Mouse (Mus musculus): ENCODE measurements at regions not wholly inside any gene's neighbourhood (a gene's known extent, or its start where the extent isn't known, plus 50 kb on each side); places are given as distances from the start of the nearest gene placed in this dataset.

DNA sequence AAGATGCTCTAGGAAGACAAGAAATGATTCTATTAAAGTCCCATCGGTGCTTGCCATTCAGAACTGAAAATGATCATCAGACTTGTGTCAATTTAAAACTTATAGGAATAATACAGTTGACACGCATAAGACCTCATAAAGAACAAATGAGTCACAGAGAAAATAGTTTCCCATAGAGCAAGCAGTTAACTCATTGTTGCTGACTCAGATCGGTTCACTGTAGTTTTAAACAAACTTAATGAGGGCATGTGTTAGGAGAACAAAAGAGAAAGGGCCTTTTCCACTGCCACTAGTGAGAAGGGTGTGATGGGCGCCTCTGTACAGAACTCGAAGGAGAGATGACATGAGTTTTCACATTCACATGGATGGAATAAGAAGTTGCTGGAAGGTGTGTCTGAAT is 118.3 kb upstream of the Ifne start:
- Histone ChIP-seq H3K9me3 (no peaks in the 10 kb centered on the region), H3K27me3 (replicated peaks; ENCODE audit: low read depth, poor library complexity, severe bottlenecking) (no peaks in the 10 kb centered on the region), H3K4me1 (no peaks in the 10 kb centered on the region), H3K4me3 (no peak overlapping the region), H3K27ac (replicated peaks) (no peak overlapping the region), H3K36me3 (replicated peaks) (no peaks in the 10 kb centered on the region)
- WGBS = 88% methylated on average over 5 of the region's 5 CpGs
- DNase-seq (ENCODE audit: low spot score) = no peak

DNA sequence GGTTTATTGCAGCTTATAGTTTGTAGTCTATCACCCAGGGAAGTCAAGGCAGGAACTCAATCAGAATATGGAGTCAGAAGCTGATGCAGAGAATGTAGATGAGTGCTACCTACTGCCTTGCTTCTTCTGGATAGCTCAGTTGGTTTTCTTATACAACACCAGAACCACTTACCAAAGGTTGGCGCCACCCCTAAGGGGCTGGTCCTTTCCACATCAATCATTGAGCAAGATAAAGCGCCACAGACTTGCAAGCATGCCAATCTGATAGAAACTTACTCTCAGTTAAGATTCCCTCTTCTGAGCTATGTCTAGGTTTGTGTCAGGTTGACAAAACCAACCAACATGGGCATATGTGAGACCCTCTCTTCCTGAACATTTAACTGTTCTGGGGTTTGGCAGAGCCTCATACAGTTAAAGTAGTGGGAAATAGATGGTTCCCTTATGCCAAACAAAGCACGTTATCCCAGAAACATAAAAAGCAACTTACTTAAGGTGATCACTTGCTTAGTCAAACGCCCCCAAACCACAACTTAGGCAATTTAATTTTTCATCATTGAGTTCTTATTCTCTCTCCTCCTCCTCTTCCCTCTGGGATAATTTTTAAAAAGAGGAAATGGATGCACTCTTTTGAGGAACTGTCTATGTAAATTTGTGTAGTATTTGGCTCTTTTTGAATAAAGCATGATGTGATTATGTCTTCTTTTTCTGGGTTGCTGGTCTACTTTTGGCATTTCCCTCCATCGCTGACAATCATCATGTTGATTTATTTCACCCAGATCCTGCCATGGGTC is 115.3 kb upstream of the Ifne start:
- no peak overlapping the region for H3K4me3 ChIP-seq
- no peaks in the 10 kb centered on the region for H3K4me1 ChIP-seq
- no peak overlapping the region for H3K27ac ChIP-seq (replicated peaks)
- H3K9me3 ChIP-seq = no peaks in the 10 kb centered on the region
- no peak for DNase-seq (ENCODE audit: low spot score)
- 85% methylated on average over 5 of the region's 5 CpGs for WGBS
- no peaks in the 10 kb centered on the region for H3K27me3 ChIP-seq (replicated peaks; ENCODE audit: low read depth, poor library complexity, severe bottlenecking)
- H3K36me3 ChIP-seq (replicated peaks) = no peaks in the 10 kb centered on the region

DNA sequence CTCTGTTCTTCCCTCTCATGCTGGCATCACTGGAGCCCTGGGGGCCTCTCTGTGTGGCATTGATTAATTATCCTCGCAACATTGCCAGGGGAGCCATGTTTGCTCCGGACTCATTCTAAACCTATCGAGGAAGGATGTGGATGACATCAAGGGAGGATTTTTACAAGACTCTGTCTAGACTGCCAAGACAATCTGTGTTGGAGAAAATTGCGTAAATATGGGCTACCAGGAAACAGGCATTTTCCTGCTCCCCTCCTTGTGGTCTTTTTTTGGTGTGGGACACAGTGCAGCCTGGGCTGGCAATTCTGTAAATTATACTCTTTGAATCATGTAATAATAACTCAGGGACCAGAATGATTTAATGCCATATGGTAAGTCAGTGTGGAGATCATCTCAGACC is 114.5 kb upstream of the Ifne start:
- DNase-seq (ENCODE audit: low spot score) = no peak
- WGBS = 83% methylated on average over 4 of the region's 4 CpGs
- no peaks in the 10 kb centered on the region for H3K36me3 ChIP-seq (replicated peaks)
- no peaks in the 10 kb centered on the region for H3K27me3 ChIP-seq (replicated peaks; ENCODE audit: low read depth, poor library complexity, severe bottlenecking)
- no peaks in the 10 kb centered on the region for H3K9me3 ChIP-seq
- no peak overlapping the region for H3K27ac ChIP-seq (replicated peaks)
- H3K4me3 ChIP-seq = no peak overlapping the region
- no peaks in the 10 kb centered on the region for H3K4me1 ChIP-seq

DNA sequence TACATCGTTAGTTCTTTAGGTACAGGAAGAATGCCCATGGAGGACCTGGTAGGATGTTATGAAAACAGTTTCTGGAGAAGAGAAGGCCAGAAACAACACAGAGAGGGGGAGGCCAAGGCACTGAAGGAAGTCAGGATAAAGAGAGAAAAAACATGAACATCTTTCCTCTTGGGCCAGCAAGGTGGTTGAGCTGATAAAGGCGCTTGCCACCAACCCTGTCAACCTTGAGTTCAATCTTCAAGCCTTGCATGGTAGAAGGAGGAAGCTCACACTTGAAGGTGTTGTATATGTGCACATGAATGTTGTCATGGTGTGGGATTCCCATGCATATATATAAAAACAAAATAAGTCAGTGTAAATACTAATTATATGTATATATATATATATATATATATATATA is 112.5 kb upstream of the Ifne start:
- Histone ChIP-seq H3K27ac (replicated peaks) (no peak overlapping the region), H3K4me1 (no peaks in the 10 kb centered on the region), H3K36me3 (replicated peaks) (no peaks in the 10 kb centered on the region), H3K9me3 (no peaks in the 10 kb centered on the region), H3K4me3 (no peak overlapping the region), H3K27me3 (replicated peaks; ENCODE audit: low read depth, poor library complexity, severe bottlenecking) (no peaks in the 10 kb centered on the region)
- 97% methylated on average over 2 of the region's 2 CpGs for WGBS
- no peak for DNase-seq (ENCODE audit: low spot score)

DNA sequence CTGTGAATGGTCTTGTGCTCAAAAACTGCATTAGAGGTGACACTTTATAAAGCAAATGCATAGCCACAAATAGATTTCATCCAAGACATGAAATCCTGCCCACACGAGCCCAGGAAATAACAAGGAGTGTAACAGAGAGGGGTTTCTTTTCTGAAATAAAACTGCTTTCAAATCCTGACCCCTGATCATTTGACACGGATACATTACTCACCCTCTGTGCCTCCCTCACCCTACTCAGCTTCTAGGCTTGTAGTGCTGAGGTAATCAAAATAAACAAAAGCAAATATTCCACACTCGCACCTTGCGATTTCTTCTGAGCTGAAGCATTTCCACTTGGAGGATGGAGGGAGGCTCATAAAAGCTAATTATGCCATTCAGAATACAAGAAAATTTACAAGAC is 108.4 kb upstream of the Ifne start:
- Histone ChIP-seq H3K4me3 (no peak overlapping the region), H3K9me3 (no peaks in the 10 kb centered on the region), H3K27ac (replicated peaks) (no peak overlapping the region), H3K27me3 (replicated peaks; ENCODE audit: low read depth, poor library complexity, severe bottlenecking) (no peaks in the 10 kb centered on the region), H3K4me1 (no peaks in the 10 kb centered on the region), H3K36me3 (replicated peaks) (no peaks in the 10 kb centered on the region)
- WGBS = 62% methylated on average over 4 of the region's 4 CpGs
- no peak for DNase-seq (ENCODE audit: low spot score)

DNA sequence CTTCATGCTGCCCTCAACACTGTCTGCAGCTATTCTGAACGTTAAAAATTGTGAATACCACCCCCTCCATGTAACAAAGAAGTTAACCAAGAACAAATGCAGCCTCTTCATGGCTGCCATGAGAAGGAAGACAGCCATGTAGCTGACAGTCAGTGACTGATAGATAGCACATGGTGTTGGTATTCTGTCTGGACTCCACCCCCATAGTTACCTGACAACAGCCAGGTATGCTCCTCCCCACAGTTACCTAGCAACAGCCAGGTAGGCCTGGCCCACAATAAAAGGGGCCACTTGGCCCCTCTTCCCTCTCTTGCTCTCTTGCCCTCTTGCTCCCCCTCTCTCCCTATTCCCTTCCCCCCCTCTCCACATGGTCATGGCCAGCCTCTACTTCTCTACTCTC is 107.1 kb upstream of the Ifne start:
- no peak overlapping the region for H3K27ac ChIP-seq (replicated peaks)
- 58% methylated on average over 1 of the region's 1 CpGs for WGBS
- H3K4me1 ChIP-seq = no peaks in the 10 kb centered on the region
- no peak overlapping the region for H3K4me3 ChIP-seq
- no peak for DNase-seq (ENCODE audit: low spot score)
- H3K27me3 ChIP-seq (replicated peaks; ENCODE audit: low read depth, poor library complexity, severe bottlenecking) = no peaks in the 10 kb centered on the region
- H3K9me3 ChIP-seq = no peaks in the 10 kb centered on the region
- H3K36me3 ChIP-seq (replicated peaks) = no peaks in the 10 kb centered on the region

DNA sequence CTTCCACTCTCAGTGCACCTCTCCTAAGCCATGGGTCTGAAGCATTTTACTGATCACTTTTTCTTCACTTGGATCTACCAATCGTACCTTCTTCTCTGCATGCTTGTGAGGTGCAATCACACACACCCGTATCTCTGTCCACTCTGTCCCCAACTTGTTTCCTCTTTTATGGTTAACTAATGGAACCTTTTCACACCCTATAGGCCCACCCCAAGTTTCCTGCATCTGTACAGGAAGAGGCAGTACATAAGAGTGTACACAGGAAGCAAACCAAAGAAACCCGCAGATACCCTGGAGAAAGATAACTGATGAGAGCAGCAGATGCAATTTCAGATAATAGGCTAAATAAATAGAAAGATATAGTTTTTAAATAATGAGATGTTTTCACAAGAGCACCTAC is 102.5 kb upstream of the Ifne start:
- H3K9me3 ChIP-seq = no peaks in the 10 kb centered on the region
- 91% methylated on average over 3 of the region's 3 CpGs for WGBS
- DNase-seq (ENCODE audit: low spot score) = no peak

DNA sequence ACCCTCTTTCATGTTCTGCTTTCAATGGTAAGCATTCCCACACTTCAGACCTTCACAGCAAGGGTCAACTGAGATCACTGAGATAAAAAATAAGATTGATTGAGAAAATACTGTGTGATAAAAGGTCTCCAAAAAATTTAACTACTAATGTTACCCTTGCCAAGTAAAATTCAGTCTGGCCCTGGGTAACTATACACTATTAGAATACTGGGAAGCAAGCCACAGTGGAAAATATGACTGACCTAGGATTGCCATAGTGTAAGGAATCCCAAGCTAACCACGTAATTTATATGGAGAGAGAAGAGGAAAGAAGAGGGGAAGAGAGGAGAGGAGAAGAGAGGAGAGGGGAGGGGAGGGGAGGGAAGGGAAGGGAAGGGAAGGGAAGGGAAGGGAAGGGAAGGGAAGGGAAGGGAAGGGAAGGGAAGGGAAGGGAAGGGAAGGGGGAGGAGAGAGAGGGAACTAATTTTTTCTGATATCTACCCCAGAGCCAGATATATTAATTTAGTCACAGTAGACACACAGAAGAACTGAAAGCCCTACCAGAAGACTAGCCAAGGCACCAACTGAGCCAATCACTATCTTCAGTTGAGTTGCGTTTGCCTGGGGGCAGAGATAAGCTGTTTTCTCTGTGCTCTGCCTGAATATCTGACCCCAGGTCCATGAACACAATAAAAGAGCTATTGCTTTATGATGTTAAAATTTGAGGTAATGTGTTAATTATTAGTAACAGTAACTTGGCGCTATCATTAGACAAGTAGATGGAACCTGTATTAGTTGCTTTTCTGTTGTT is 97.3 kb upstream of the Ifne start:
- no peak for DNase-seq (ENCODE audit: low spot score)
- WGBS = 83% methylated on average over 3 of the region's 3 CpGs
- no peaks in the 10 kb centered on the region for H3K9me3 ChIP-seq
- no peak overlapping the region for H3K27ac ChIP-seq (replicated peaks)
- no peaks in the 10 kb centered on the region for H3K36me3 ChIP-seq (replicated peaks)
- no peaks in the 10 kb centered on the region for H3K27me3 ChIP-seq (replicated peaks; ENCODE audit: low read depth, poor library complexity, severe bottlenecking)
- H3K4me1 ChIP-seq = no peaks in the 10 kb centered on the region
- no peak overlapping the region for H3K4me3 ChIP-seq

More for the DNA sequence above, 102.5 kb upstream of the Ifne start:
- H3K4me1 ChIP-seq = no peaks in the 10 kb centered on the region
- no peak overlapping the region for H3K4me3 ChIP-seq
- no peak overlapping the region for H3K27ac ChIP-seq (replicated peaks)
- H3K36me3 ChIP-seq (replicated peaks) = no peaks in the 10 kb centered on the region
- H3K27me3 ChIP-seq (replicated peaks; ENCODE audit: low read depth, poor library complexity, severe bottlenecking) = no peaks in the 10 kb centered on the region

DNA sequence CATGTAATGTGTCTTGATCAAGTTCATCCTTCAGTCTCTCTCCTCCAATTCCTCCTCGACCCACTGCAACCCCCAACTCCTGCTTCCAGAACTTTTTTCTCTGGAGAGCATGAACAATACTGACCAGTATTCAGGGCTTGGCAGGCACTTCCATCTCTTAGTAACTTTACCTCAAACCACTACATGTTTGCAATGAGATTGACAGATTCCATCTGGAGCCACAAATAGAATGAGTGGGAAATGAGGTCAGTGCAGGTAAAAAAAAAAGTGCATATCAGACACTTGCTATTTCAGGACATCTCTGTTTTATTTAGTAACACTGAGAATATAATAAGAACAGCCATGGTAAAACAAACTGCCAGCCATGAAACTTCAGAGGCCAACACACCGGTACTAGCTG is 94.5 kb upstream of the Ifne start:
- Histone ChIP-seq H3K4me1 (no peaks in the 10 kb centered on the region), H3K36me3 (replicated peaks) (no peaks in the 10 kb centered on the region), H3K27ac (replicated peaks) (no peak overlapping the region), H3K4me3 (no peak overlapping the region), H3K9me3 (no peaks in the 10 kb centered on the region), H3K27me3 (replicated peaks; ENCODE audit: low read depth, poor library complexity, severe bottlenecking) (no peaks in the 10 kb centered on the region)
- 87% methylated on average over 2 of the region's 2 CpGs for WGBS
- DNase-seq (ENCODE audit: low spot score) = no peak

DNA sequence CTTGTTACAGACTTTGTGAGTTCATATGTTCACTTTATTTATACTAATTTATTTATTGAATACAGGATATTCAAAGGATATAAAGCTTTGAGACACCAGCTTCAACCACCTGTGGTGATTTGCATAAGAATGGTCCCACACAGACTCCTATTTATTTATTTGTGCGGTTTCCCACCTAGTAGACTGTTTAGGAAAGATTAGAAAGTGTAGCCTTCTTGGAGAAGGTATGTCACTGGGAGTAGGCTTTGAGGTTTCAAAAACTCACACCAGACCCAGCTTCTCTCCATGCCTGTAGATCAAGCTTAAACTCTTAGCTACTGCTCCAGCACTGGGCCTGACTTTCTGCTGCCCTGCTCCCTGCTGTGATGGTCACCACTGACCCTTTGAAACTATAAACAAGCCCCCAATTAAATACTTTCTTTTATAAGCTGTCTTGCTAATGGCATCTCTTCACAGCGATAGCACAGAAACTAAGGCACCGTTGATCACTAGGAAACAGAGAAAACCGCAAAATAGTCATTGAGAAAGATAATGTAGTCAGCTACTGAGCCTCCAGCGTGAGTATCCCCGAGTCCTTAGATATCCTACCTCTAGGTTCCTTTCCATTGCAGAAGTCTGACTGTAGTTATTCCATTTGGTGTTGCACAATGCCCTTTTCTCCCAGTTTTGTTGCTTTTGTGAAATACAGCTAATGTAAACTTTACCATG is 89.3 kb upstream of the Ifne start:
- H3K27ac ChIP-seq (replicated peaks) = no peak overlapping the region
- H3K9me3 ChIP-seq = no peaks in the 10 kb centered on the region
- DNase-seq (ENCODE audit: low spot score) = no peak
- 62% methylated on average over 6 of the region's 6 CpGs for WGBS
- no peaks in the 10 kb centered on the region for H3K4me1 ChIP-seq
- no peaks in the 10 kb centered on the region for H3K36me3 ChIP-seq (replicated peaks)
- H3K4me3 ChIP-seq = no peak overlapping the region
- H3K27me3 ChIP-seq (replicated peaks; ENCODE audit: low read depth, poor library complexity, severe bottlenecking) = no peaks in the 10 kb centered on the region

DNA sequence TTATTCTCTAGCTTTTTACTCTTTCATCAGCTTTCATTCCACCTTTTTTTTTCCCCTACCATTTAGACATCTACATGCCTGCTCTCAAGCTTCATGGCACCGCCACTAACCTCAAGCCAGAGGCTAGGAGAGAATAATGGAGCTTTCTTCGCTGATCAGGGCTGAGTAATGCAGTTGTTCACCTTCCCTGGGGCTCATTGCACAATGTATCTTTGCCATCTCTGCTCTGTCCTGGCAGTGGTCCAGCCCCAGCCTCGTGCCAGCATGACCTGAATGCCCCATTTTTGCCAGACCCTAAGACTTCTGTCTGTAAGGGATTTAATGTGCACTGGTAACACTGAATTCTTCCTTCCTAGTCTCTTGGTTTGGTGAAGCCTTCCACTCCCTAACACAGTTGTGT is 79.6 kb upstream of the Ifne start:
- Histone ChIP-seq H3K36me3 (replicated peaks) (no peaks in the 10 kb centered on the region), H3K4me3 (no peak overlapping the region), H3K9me3 (no peaks in the 10 kb centered on the region), H3K27ac (replicated peaks) (no peak overlapping the region), H3K27me3 (replicated peaks; ENCODE audit: low read depth, poor library complexity, severe bottlenecking) (0 out of 2 replicates have a peak, but pooled peaks cover 3% of the 10 kb centered on the region), H3K4me1 (peaks cover 7% of the 10 kb centered on the region; the same call in 1 of the 2 replicates)
- 65% methylated on average over 3 of the region's 3 CpGs for WGBS
- DNase-seq (ENCODE audit: low spot score) = no peak

DNA sequence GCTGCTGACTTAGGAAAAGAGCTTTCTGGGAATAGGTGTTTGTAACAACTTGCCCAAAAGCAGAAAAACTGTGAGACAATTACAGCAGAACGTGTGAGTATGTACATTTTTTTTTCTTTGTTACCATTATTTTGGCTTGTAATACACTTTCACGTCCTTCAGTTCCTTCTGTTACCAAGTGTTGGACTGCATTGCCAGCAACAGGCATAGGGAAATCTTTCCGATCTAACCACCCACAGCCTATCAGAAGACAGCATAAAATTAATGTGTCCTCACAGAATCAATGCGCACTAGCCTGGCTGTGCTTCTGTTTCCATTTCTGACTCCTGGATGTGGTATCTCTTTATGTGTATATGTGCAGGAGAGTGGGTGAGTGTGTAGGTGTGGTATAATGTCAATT is 76.6 kb upstream of the Ifne start:
- H3K27me3 ChIP-seq (replicated peaks; ENCODE audit: low read depth, poor library complexity, severe bottlenecking) = 0 out of 2 replicates have a peak, but pooled peaks cover 3% of the 10 kb centered on the region
- H3K4me1 ChIP-seq = peaks cover 7% of the 10 kb centered on the region; the same call in 1 of the 2 replicates
- no peak for DNase-seq (ENCODE audit: low spot score)
- no peak overlapping the region for H3K27ac ChIP-seq (replicated peaks)
- 79% methylated on average over 4 of the region's 4 CpGs for WGBS
- no peaks in the 10 kb centered on the region for H3K36me3 ChIP-seq (replicated peaks)
- H3K4me3 ChIP-seq = no peak overlapping the region
- H3K9me3 ChIP-seq = no peaks in the 10 kb centered on the region

All from embryonic facial prominence, embryonic 10.5 days (tissue).